Mouse (Mus musculus) CH12.LX (cell line): ENCODE measurements around the gene Ttc7b. TPM values are rescaled to one million over a fixed set of nuclear protein-coding genes. Genes with fewer than 3 reads are reported as not detected.

Experiments
- DNase-seq: peaks from one replicate; pipeline ENCODE4 v3.0.0-alpha.2; 2013; ENCODE audit errors: extremely low read depth
- H3K27ac ChIP-seq: 2 replicates; pipeline ENCODE4 v1.5.1; 2012; ENCODE audit warnings: low read depth, mild to moderate bottlenecking, control low read depth, moderate library complexity; ENCODE audit not compliant: insufficient read depth
- H3K27me3 ChIP-seq: replicated peaks from 2 replicates; pipeline ENCODE3; 2012; ENCODE audit warnings: inconsistent platforms
- H3K36me3 ChIP-seq, 2 experiments: replicated peaks in 1 of 2; 2 replicates each; pipeline versions ENCODE3 to v1.6.1; 2012; ENCODE audit warnings: inconsistent platforms in 1 of 2, low read length in 1 of 2, mild to moderate bottlenecking in 1 of 2, mixed read lengths in 1 of 2, moderate library complexity in 1 of 2; ENCODE audit not compliant: control insufficient read depth in 1 of 2, insufficient read depth in 1 of 2
- H3K4me1 ChIP-seq, 2 experiments: 2 replicates each; pipeline ENCODE4 v1.6.1; 2012; ENCODE audit warnings: inconsistent platforms in 1 of 2, moderate library complexity in 1 of 2; ENCODE audit not compliant: insufficient read depth in 2 of 2, control insufficient read depth in 1 of 2
- H3K4me2 ChIP-seq: 2 replicates; pipeline ENCODE4 v1.6.1; 2012; ENCODE audit warnings: low read depth, mild to moderate bottlenecking, control low read depth; ENCODE audit not compliant: poor library complexity, insufficient read depth, severe bottlenecking
- H3K4me3 ChIP-seq, 3 experiments: fragments of 150-350 bp in 1 of 3; sonication (generic) in 1 of 3; replicated peaks in 1 of 3; 2 replicates each; pipeline versions ENCODE3 to v1.5.1; 2011 to 2012; ENCODE audit warnings: low read depth in 2 of 3, low read length in 2 of 3, mild to moderate bottlenecking in 2 of 3, moderate library complexity in 2 of 3, control low read depth in 1 of 3, improper control_type of control experiment in 1 of 3, inconsistent platforms in 1 of 3, mixed read lengths in 1 of 3; ENCODE audit not compliant: poor library complexity in 1 of 3
- H3K79me2 ChIP-seq: replicated peaks from 2 replicates; pipeline ENCODE4 v1.6.1; 2012; ENCODE audit warnings: mild to moderate bottlenecking, moderate library complexity; ENCODE audit not compliant: control insufficient read depth, poor library complexity, insufficient read depth, severe bottlenecking; ENCODE audit errors: extremely low read depth
- H3K9ac ChIP-seq: 2 replicates; pipeline ENCODE4 v1.6.1; 2012; ENCODE audit warnings: low read depth, mild to moderate bottlenecking, control low read depth, moderate library complexity; ENCODE audit not compliant: insufficient read depth
- H3K9me3 ChIP-seq: replicated peaks from 2 replicates; pipeline ENCODE3; 2012; ENCODE audit warnings: low read length, inconsistent platforms, mixed read lengths
- BHLHE40 ChIP-seq: IDR thresholded peaks from 2 replicates; pipeline ENCODE4 v1.6.1; 2011; ENCODE audit warnings: mild to moderate bottlenecking, low read depth, low read length, improper control_type of control experiment
- CHD1 ChIP-seq: IDR thresholded peaks from 2 replicates; pipeline ENCODE4 v1.6.1; 2012; ENCODE audit warnings: low read depth, low read length, improper control_type of control experiment, inconsistent platforms
- CHD2 ChIP-seq: IDR thresholded peaks from 2 replicates; pipeline ENCODE4 v1.6.1; 2011; ENCODE audit warnings: low read length, improper control_type of control experiment
- E2F4 ChIP-seq: IDR thresholded peaks from 2 replicates; pipeline ENCODE4 v1.6.1; 2011; ENCODE audit warnings: low read depth, low read length, improper control_type of control experiment; ENCODE audit not compliant: insufficient replicate concordance
- ELF1 ChIP-seq: IDR thresholded peaks from 2 replicates; pipeline ENCODE4 v1.6.1; 2014; ENCODE audit warnings: low read depth, mild to moderate bottlenecking, inconsistent platforms, low read length, improper control_type of control experiment
- EP300 ChIP-seq: IDR thresholded peaks from 2 replicates; pipeline ENCODE4 v1.6.1; 2011; ENCODE audit warnings: low read length, improper control_type of control experiment
- ETS1 ChIP-seq: conservative IDR thresholded peaks from 2 replicates; pipeline ENCODE4 v1.6.1; 2012; ENCODE audit warnings: low read depth, mild to moderate bottlenecking, inconsistent platforms, low read length, improper control_type of control experiment, moderate library complexity
- JUN ChIP-seq: IDR thresholded peaks from 2 replicates; pipeline ENCODE4 v1.6.1; 2011; ENCODE audit warnings: low read depth, mild to moderate bottlenecking, low read length, improper control_type of control experiment, moderate library complexity; ENCODE audit not compliant: insufficient read depth
- JUND ChIP-seq: conservative IDR thresholded peaks from 2 replicates; pipeline ENCODE4 v1.6.1; 2011; ENCODE audit warnings: low read depth, low read length, improper control_type of control experiment
- MAFK ChIP-seq: IDR thresholded peaks from 2 replicates; pipeline ENCODE4 v1.6.1; 2011; ENCODE audit warnings: low read length, improper control_type of control experiment; ENCODE audit not compliant: insufficient replicate concordance
- RAD21 ChIP-seq: IDR thresholded peaks from 2 replicates; pipeline ENCODE4 v1.6.1; 2011; ENCODE audit warnings: low read depth, mild to moderate bottlenecking, low read length, improper control_type of control experiment, moderate library complexity
- SIN3A ChIP-seq: IDR thresholded peaks from 2 replicates; pipeline ENCODE4 v1.6.1; 2012; ENCODE audit warnings: low read length, improper control_type of control experiment, inconsistent platforms
- TCF12 ChIP-seq: IDR thresholded peaks from 2 replicates; pipeline ENCODE4 v1.6.1; 2014; ENCODE audit warnings: low read depth, mild to moderate bottlenecking, inconsistent platforms, low read length, improper control_type of control experiment
- USF1 ChIP-seq: IDR thresholded peaks from 2 replicates; pipeline ENCODE4 v1.6.1; 2014; ENCODE audit warnings: low read depth, mild to moderate bottlenecking, inconsistent platforms, low read length, improper control_type of control experiment
- ZMIZ1 ChIP-seq: IDR thresholded peaks from 2 replicates; pipeline ENCODE4 v1.6.1; 2012; ENCODE audit warnings: low read depth, mild to moderate bottlenecking, inconsistent platforms, low read length, improper control_type of control experiment
- ZNF384 ChIP-seq: IDR thresholded peaks from 2 replicates; pipeline ENCODE4 v1.6.1; 2012; ENCODE audit warnings: low read depth, low read length, improper control_type of control experiment, inconsistent platforms
- dilution Hi-C: fragments of 300-500 bp; cut with MboI; formaldehyde crosslinking; loops from 2 replicates; pipeline ENCODE4 v1.14.3; 2020; ENCODE audit warnings: low sequenced_read_pairs; ENCODE audit not compliant: extremely low pct_unique_long_range_greater_than_20kb, extremely low pct_ligation_motif_present
- in situ Hi-C: fragments of 300-500 bp; cut with MboI; formaldehyde crosslinking; loops from 3 replicates; pipeline ENCODE4 v1.14.3; 2019; ENCODE audit warnings: low sequenced_read_pairs, low pct_ligation_motif_present, low pct_unique_long_range_greater_than_20kb, mixed read lengths
- polyA plus RNA-seq: library from polyadenylated mRNA; unstranded; fragments of >175 nt; gene quantifications from 2 replicates; pipeline ENCODE4 v1.2.1, GENCODE M21; 2012; ENCODE audit warnings: low read depth; ENCODE audit not compliant: insufficient read length
- total RNA-seq, 2 experiments: library from RNA; depleted of rRNA; stranded (reverse); fragments of 300-350 nt in 1 of 2; fragments of >200 nt in 1 of 2; gene quantifications; 2 replicates each; pipeline ENCODE4 v1.2.3; 2012 to 2014

Gene Ttc7b
- total and polyA plus RNA-seq, 3 experiments, result 7.8 to 18.3 (median 12.7) TPM

GRCm38 (mm10) chr12:100499469-100499868 is 21.2 kb downstream of the Ttc7b start:
- dilution Hi-C loops, result no loop called here
- Histone ChIP-seq H3K4me1 (peaks cover 6 to 23% of the 10 kb centered on the region in 2 experiments), H3K9ac (no peak overlapping the region), H3K4me3 (no peak overlapping the region), H3K79me2 (no peaks in the 10 kb centered on the region), H3K36me3 (peaks cover 17 to 55% of the 10 kb centered on the region in 2 experiments), H3K27ac (no peak overlapping the region), H3K9me3 (no peaks in the 10 kb centered on the region), H3K4me2 (no peak overlapping the region), H3K27me3 (no peaks in the 10 kb centered on the region)
- in situ Hi-C loops, result no loop called here
- DNase-seq, result no peak
- TF ChIP-seq ETS1, result no peak
- no peak for TF ChIP-seq JUND
- no peak for TF ChIP-seq JUN
- TF ChIP-seq ELF1, result no peak
- no peak for TF ChIP-seq CHD2

DNA sequence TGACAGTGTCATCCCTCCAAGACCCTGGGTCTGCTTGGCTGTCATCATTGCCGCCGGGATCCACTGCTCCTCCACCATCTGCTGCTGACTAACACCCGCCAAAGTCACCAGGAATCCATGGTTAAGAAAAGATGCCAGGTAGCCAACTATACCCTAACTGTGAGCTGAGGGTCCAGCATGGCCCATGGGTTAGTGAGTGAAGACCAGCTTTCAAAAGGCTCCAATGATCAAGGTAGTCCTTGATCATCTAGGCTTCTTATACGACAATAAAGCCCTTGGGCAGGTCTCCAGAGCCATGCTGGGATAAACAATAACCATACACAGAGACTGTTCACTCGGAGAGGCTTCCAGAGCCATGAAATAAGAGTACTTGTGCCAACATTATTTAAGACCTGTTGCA is 22.6 kb downstream of the Ttc7b start:
- no peaks in the 10 kb centered on the region for H3K27me3 ChIP-seq
- peaks cover 22 to 64% of the 10 kb centered on the region in 2 experiments for H3K36me3 ChIP-seq
- in situ Hi-C loops, result no loop called here
- H3K9ac ChIP-seq, result no peak overlapping the region
- peaks cover 6 to 22% of the 10 kb centered on the region in 2 experiments for H3K4me1 ChIP-seq
- no peak for DNase-seq
- no peak overlapping the region for H3K4me2 ChIP-seq
- TF ChIP-seq EP300, result no peak
- TF ChIP-seq ZMIZ1, result no peak
- TF ChIP-seq RAD21, result no peak
- no peak for TF ChIP-seq MAFK
- TF ChIP-seq ZNF384, result no peak
- no peak for TF ChIP-seq BHLHE40
- TF ChIP-seq JUN, result no peak
- TF ChIP-seq USF1, result no peak
- TF ChIP-seq JUND, result no peak
- no peak for TF ChIP-seq E2F4
- no peak for TF ChIP-seq CHD1
- no peak for TF ChIP-seq SIN3A
- no peak for TF ChIP-seq CHD2
- no peak for TF ChIP-seq TCF12
- TF ChIP-seq, all 38 proteins: peak for 0
- no peaks in the 10 kb centered on the region for H3K9me3 ChIP-seq
- no peak overlapping the region for H3K4me3 ChIP-seq
- no peak overlapping the region for H3K27ac ChIP-seq
- dilution Hi-C loops, result no loop called here
- no peaks in the 10 kb centered on the region for H3K79me2 ChIP-seq
